Mouse (Mus musculus): ENCODE measurements around the gene Lta. TPM values are rescaled to one million over a fixed set of nuclear protein-coding genes. Genes with fewer than 3 reads are reported as not detected.
A peak's percentile ranks its signal among the peaks of the same experiment; 100 is the strongest.
"Not testable (repeated sequence)": the region's sequence is repeated elsewhere in the genome, so short reads cannot be mapped to it uniquely, and the experiment has no call there.

Gene Lta
- total RNA-seq, 2 experiments from 2014 or later, result 0.42 to 0.78 TPM

- intact Hi-C loops (cut with DNase I; ENCODE audit: low total_unique reads), result no loop called here
- DNase-seq, result no peak
Measured at GRCm38 (mm10) chr17:35240384-35241304, 35.5 kb upstream of the Lta start.

- intact Hi-C loops (cut with DNase I; ENCODE audit: low total_unique reads), result no loop called here
- no peak for DNase-seq
Measured at GRCm38 (mm10) chr17:35239700-35240099, 34.5 kb upstream of the Lta start.

GRCm38 (mm10) chr17:35237504-35237903, 32.4 kb upstream of the Lta start:
- DNase-seq, result no peak
- intact Hi-C loops (cut with DNase I; ENCODE audit: low total_unique reads), result no loop called here

- intact Hi-C loops (cut with DNase I; ENCODE audit: low total_unique reads), result no loop called here
- no peak for DNase-seq
Measured at GRCm38 (mm10) chr17:35236996-35237395, 31.8 kb upstream of the Lta start.

- intact Hi-C loops (cut with DNase I; ENCODE audit: low total_unique reads), result no loop called here
Measured at GRCm38 (mm10) chr17:35236390-35236746, 31.2 kb upstream of the Lta start.

GRCm38 (mm10) chr17:35235614-35236389, 30.7 kb upstream of the Lta start, which contains the start of gene Nfkbil1:
Gene Nfkbil1, minus strand, starts transcription at chr17:35235792.
- DNase-seq, result peak; percentile 90
- intact Hi-C loops (cut with DNase I; ENCODE audit: low total_unique reads), result no loop called here

More at GRCm38 (mm10) chr17:35236390-35236746, 31.2 kb upstream of the Lta start:
- DNase-seq, result peak; percentile 95

- no peak for DNase-seq
- intact Hi-C loops (cut with DNase I; ENCODE audit: low total_unique reads), result no loop called here
Measured at GRCm38 (mm10) chr17:35234903-35235302, 29.8 kb upstream of the Lta start.

- intact Hi-C loops (cut with DNase I; ENCODE audit: low total_unique reads); DNase-seq: not testable (repeated sequence)
Measured at GRCm38 (mm10) chr17:35234090-35234489, 28.9 kb upstream of the Lta start.

GRCm38 (mm10) chr17:35233114-35233980, 28.2 kb upstream of the Lta start, which contains the start of gene Atp6v1g2:
Gene Atp6v1g2, plus strand, starts transcription at chr17:35233660.
- intact Hi-C loops (cut with DNase I; ENCODE audit: low total_unique reads), result loop anchor here (2.0 kb wide), 1 partner anchor 55 kb away; no protein-coding TSS in a partner anchor
- DNase-seq, result no peak

GRCm38 (mm10) chr17:35232659-35233058, 27.5 kb upstream of the Lta start:
- DNase-seq, result no peak
- intact Hi-C loops (cut with DNase I; ENCODE audit: low total_unique reads), result loop anchor here (2.0 kb wide), 1 partner anchor 54 kb away; no protein-coding TSS in a partner anchor

- peak; percentile 80 for DNase-seq
- intact Hi-C loops (cut with DNase I; ENCODE audit: low total_unique reads), result loop anchor here (2.0 kb wide), 1 partner anchor 53 kb away; no protein-coding TSS in a partner anchor
Measured at GRCm38 (mm10) chr17:35232043-35232442, 26.9 kb upstream of the Lta start.

- intact Hi-C loops (cut with DNase I; ENCODE audit: low total_unique reads), result loop anchor here (2.0 kb wide), 1 partner anchor 60 kb away; no protein-coding TSS in a partner anchor
- DNase-seq, result no peak
Measured at GRCm38 (mm10) chr17:35231022-35231421, 25.9 kb upstream of the Lta start.

- intact Hi-C loops (cut with DNase I; ENCODE audit: low total_unique reads), result no loop called here
- DNase-seq, result no peak
Measured at GRCm38 (mm10) chr17:35226561-35227046, 21.5 kb upstream of the Lta start.

GRCm38 (mm10) chr17:35225456-35225855, 20.3 kb upstream of the Lta start:
- DNase-seq, result no peak
- intact Hi-C loops (cut with DNase I; ENCODE audit: low total_unique reads), result no loop called here

- DNase-seq, result no peak
- intact Hi-C loops (cut with DNase I; ENCODE audit: low total_unique reads), result no loop called here
Measured at GRCm38 (mm10) chr17:35224641-35225040, 19.5 kb upstream of the Lta start.

- intact Hi-C loops (cut with DNase I; ENCODE audit: low total_unique reads), result no loop called here
- DNase-seq, result no peak
Measured at GRCm38 (mm10) chr17:35222299-35222698, 17.1 kb upstream of the Lta start.

- intact Hi-C loops (cut with DNase I; ENCODE audit: low total_unique reads), result no loop called here
- peak; percentile 59 for DNase-seq
Measured at GRCm38 (mm10) chr17:35220156-35220952, 15.2 kb upstream of the Lta start, which contains the start of gene Gm16181. Gene Gm16181, plus strand, starts transcription at chr17:35220834.

GRCm38 (mm10) chr17:35219601-35220041, 14.5 kb upstream of the Lta start:
- intact Hi-C loops (cut with DNase I; ENCODE audit: low total_unique reads), result no loop called here
- no peak for DNase-seq

Data from gastrocnemius, postnatal 14 days (tissue).